Mouse (Mus musculus) CH12F3 (cell line): Measurements from ENCODE around the gene Grin2c.

Experiments used
- in situ Hi-C: fragments of 300-500 bp; cut with MboI; formaldehyde crosslinking; loops from 2 replicates; pipeline ENCODE4 v1.14.3; 2020; ENCODE audit warnings: low sequenced_read_pairs

The Grin2c gene

DNA sequence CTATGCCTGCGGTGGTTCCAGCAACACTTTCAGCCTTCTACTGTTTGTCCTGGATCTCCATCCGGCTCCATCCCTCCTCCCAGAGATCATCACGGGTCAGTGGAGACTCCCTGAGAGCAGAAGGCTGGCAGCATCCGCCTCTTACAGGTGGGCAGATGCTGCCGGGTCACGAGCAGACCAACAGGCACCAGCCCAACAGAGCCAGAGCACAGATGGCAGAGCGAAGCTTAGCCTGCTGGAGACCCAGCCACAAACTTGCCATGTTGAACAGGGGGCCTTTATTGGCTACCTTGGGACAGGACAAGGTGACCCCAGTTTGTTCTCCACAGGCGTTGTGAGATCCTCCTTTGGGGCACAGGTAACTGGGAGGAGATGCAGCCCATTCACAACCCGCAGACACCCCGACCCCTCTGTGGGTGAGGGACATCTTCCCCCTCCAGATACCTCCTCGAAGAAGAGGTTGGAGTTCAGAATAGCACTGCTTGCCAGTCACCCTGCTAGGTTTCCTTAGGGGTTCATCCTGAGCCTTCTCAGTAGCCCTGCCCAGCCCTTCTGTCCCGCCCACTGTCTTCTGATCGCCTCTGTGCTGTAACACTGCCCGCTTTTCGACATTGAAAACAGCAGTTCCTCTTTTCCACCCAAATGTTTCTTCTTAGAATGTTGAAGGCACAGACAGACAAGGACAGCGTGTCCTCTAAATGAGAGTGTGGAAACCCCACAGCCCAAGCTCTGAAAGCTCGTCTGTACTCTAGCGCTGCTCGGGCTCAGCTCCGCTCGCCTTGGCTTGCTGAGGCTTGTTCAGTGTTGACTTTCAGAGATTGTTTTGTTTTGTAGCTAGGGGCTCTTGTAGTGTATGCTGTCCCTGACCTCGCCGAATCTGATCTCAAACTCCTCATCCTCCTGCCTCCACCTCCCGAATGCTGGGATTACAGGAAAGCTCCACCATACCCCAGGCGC is 58.0 kb downstream of the Grin2c start:
- in situ Hi-C loops: loop anchor here (10.0 kb wide), 1 partner anchor 66 kb away; the partner anchor contains the start of gene Fdxr

DNA sequence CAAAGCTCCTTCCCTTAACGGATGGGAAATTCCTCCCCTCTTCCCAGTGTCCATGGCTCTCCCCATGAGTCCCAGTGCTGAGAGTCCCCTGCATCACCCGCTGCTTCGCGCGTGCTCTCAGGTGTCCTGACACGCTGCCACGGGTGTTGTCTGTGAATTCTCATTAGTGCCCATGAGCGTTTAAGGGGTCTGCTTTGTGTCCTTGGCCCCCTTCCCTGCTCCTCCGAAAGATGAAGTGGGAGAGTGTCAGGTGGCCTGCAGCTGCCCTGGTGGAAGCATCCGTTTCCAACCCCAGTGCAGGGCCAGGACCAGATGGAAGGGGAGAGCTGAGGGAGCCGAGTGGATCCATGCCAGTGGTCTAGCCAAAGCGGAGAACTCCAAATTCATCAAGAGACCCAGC is 58.9 kb downstream of the Grin2c start:
- in situ Hi-C loops: loop anchor here (10.0 kb wide), 1 partner anchor 67 kb away; the partner anchor contains the start of gene Fdxr

DNA sequence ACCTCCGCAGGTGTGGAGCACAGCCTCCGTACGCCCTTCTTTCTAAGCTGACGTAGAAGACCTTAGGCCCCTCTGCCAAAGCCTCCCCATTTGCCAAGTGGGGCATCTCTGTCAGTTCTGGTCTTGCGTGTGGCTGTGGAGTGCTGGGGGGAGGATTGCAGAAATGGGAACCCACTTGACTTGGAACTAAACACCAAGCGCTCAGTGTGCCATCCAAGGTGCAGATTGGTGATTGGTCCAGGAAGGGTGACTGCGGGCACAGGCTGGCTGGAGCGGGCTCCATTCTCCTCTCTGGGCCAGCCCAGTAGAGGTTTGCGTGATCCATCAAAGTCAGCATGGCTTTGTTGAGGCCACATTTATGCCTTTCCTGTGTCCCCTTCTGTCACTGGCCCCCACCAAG is 64.3 kb downstream of the Grin2c start:
- in situ Hi-C loops: loop anchor here (10.0 kb wide), 1 partner anchor 72 kb away; the partner anchor contains the start of gene Fdxr

DNA sequence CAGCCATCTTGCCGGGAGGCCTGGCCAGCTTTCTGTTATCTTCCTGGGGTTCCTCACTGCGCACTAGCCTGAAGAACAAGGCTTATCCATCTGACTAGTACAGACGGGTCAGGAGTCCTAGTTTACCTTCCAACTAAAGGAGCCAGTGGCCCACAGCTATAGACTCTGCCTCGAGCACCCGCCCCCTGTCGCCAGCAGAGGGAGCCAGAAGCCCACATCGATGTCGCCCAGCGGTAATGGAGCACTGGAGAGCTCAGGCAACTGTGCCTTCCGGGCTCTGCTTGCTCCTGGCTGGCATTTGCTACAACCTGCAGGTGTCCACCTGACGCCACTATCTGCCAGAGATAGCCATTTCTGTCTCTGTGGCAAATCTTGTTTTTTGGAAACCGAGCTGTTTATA is 64.7 kb downstream of the Grin2c start:
- in situ Hi-C loops: loop anchor here (10.0 kb wide), 1 partner anchor 72 kb away; the partner anchor contains the start of gene Fdxr

DNA sequence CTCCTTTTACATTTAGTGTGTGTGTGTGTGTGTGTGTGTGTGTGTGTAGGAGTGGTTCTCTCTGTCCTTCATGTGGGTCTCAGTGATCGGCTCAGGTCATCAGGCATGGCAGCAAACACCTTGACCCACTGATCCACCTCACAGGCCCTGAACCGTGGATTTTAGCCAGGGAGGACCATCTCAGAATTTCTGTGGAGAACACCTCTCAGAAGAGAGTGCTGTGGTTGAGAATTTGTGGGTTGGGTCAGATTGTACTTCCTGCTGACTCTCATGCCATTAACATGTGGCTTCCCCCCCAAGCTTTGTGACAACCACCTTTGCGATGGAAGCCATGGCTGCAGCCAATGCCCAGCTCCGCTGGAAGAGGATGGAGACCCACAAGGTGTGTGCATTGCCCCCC is 66.5 kb downstream of the Grin2c start:
- in situ Hi-C loops: loop anchor here (10.0 kb wide), 1 partner anchor 74 kb away; the partner anchor contains the start of gene Fdxr
